Mouse (Mus musculus): Measurements from ENCODE around the gene Spsb2. TPM values are rescaled to one million over a fixed set of nuclear protein-coding genes. Genes with fewer than 3 reads are reported as not detected.

Gene Spsb2
- total RNA-seq, 2 experiments from 2014 or later = 3.5 to 4.4 TPM

- DNase-seq = no peak
Measured at GRCm38 (mm10) chr6:124857840-124858530, 49.5 kb downstream of the Spsb2 start.

- DNase-seq = no peak
Measured at GRCm38 (mm10) chr6:124858561-124859318, 50.3 kb downstream of the Spsb2 start.

GRCm38 (mm10) chr6:124859725-124860124 is 51.3 kb downstream of the Spsb2 start:
- DNase-seq = peak; percentile 96

Other genes with a start within 250 kb of the Spsb2 start
- gene C1rb, start 238.4 kb upstream of the Spsb2 start, total RNA-seq (2021) = under 1 TPM; 0.36 to 0.43 TPM
- under 1 TPM; 0.14 to 0.25 TPM for gene C1s2, start 172.6 kb upstream of the Spsb2 start, total RNA-seq (2021)
- 10 to 100 TPM; 53.5 to 55.8 TPM for gene Lpcat3, start 145.6 kb upstream of the Spsb2 start, total RNA-seq (2021)
- gene Emg1, start 96.5 kb upstream of the Spsb2 start, total RNA-seq (2021) = 10 to 100 TPM; 72.9 to 73.6 TPM
- gene Phb2, start 96.3 kb upstream of the Spsb2 start, total RNA-seq (2021) = 100 to 1,000 TPM; 398 to 399 TPM
- gene Ptpn6, start 69.9 kb upstream of the Spsb2 start, total RNA-seq (2021) = 1 to 10 TPM; 5.3 to 5.4 TPM
- gene Grcc10, start 67.3 kb upstream of the Spsb2 start, total RNA-seq (2021) = 100 to 1,000 TPM; 259 to 300 TPM
- 1 to 10 TPM in 1 of 2 experiments, not detected in 1; 2.1 TPM for gene Gm45234, start 52.6 kb upstream of the Spsb2 start, total RNA-seq (2021)
- 10 to 100 TPM; 61.0 to 70.5 TPM for gene Atn1, start 52.1 kb upstream of the Spsb2 start, total RNA-seq (2021)
- 10 to 100 TPM; 10.0 to 10.2 TPM for gene Eno2, start 39.0 kb upstream of the Spsb2 start, total RNA-seq (2021)
- gene Lrrc23, start 28.9 kb upstream of the Spsb2 start, total RNA-seq (2021) = under 1 TPM in 1 of 2 experiments, not detected in 1; 0.52 TPM
- gene Tpi1, start 5.6 kb downstream of the Spsb2 start, total RNA-seq (2021) = 100 to 1,000 TPM; 977 to 982 TPM
- gene Usp5, start 20.8 kb downstream of the Spsb2 start, total RNA-seq (2021) = 100 to 1,000 TPM; 102 to 104 TPM
- gene Cdca3, start 20.9 kb downstream of the Spsb2 start, total RNA-seq (2021) = 10 to 100 TPM; 77.8 to 82.6 TPM
- gene Gnb3, start 31.6 kb downstream of the Spsb2 start, total RNA-seq (2021) = 1 to 10 TPM; 2.6 to 3.9 TPM
- gene P3h3, start 49.1 kb downstream of the Spsb2 start, total RNA-seq (2021) = 10 to 100 TPM; 30.0 to 31.6 TPM
- 1 to 10 TPM; 5.7 to 7.4 TPM for gene Gpr162, start 55.3 kb downstream of the Spsb2 start, total RNA-seq (2021)
- under 1 TPM; 0.41 to 0.55 TPM for gene Cd4, start 79.6 kb downstream of the Spsb2 start, total RNA-seq (2021)
- 1 to 10 TPM in 1 of 2 experiments, under 1 TPM in 1; 0.68 to 1.0 TPM for gene Lag3, start 103.0 kb downstream of the Spsb2 start, total RNA-seq (2021)
- 100 to 1,000 TPM; 549 to 587 TPM for gene Ptms, start 111.4 kb downstream of the Spsb2 start, total RNA-seq (2021)
- gene Mlf2, start 122.7 kb downstream of the Spsb2 start, total RNA-seq (2021) = 100 to 1,000 TPM; 237 to 239 TPM
- 100 to 1,000 TPM; 107 to 110 TPM for gene Cops7a, start 156.9 kb downstream of the Spsb2 start, total RNA-seq (2021)
- gene Pianp, start 188.0 kb downstream of the Spsb2 start, total RNA-seq (2021) = 1 to 10 TPM in 1 of 2 experiments, under 1 TPM in 1; 0.69 to 1.5 TPM
- gene Zfp384, start 200.5 kb downstream of the Spsb2 start, total RNA-seq (2021) = 10 to 100 TPM; 28.5 to 30.7 TPM
- 10 to 100 TPM; 40.8 to 43.6 TPM for gene Ing4, start 231.1 kb downstream of the Spsb2 start, total RNA-seq (2021)
- gene Acrbp, start 241.0 kb downstream of the Spsb2 start, total RNA-seq (2021) = 1 to 10 TPM; 1.7 to 3.2 TPM